Mouse (Mus musculus) splenic B cell, adult 2 months (primary cell): ENCODE data around the gene Frrs1.

Experiments used
- DNase-seq: peaks from one replicate; pipeline ENCODE4 v3.0.0-alpha.2; 2011; ENCODE audit warnings: low read depth, low spot score
- H3K27me3 ChIP-seq: 2 replicates; pipeline ENCODE4 v1.6.1; 2012; ENCODE audit warnings: mild to moderate bottlenecking, low read length, moderate library complexity, mixed read lengths; ENCODE audit not compliant: control insufficient read depth, poor library complexity, insufficient read depth, severe bottlenecking
- H3K36me3 ChIP-seq: 2 replicates; pipeline ENCODE4 v1.6.1; 2012; ENCODE audit warnings: mild to moderate bottlenecking, low read length, moderate library complexity, mixed read lengths; ENCODE audit not compliant: control insufficient read depth, poor library complexity, insufficient read depth, severe bottlenecking

Gene Frrs1

GRCm38 (mm10) chr3:116953366-116953765, 94.1 kb downstream of the Frrs1 start:
- DNase-seq = no peak
- Histone ChIP-seq H3K27me3 (no peaks in the 10 kb centered on the region), H3K36me3 (no peaks in the 10 kb centered on the region)

GRCm38 (mm10) chr3:116955061-116955460, 95.8 kb downstream of the Frrs1 start:
- DNase-seq = no peak
- H3K36me3 ChIP-seq = no peaks in the 10 kb centered on the region
- no peaks in the 10 kb centered on the region for H3K27me3 ChIP-seq
